Mouse (Mus musculus): ENCODE results near the gene Ncbp2. TPM values are rescaled to one million over a fixed set of nuclear protein-coding genes. Genes with fewer than 3 reads are reported as not detected.
"Not testable (repeated sequence)": the region's sequence is repeated elsewhere in the genome, so short reads cannot be mapped to it uniquely, and the experiment has no call there.

The Ncbp2 gene
- total RNA-seq, 2 experiments from 2014 or later: 21.4 to 25.5 TPM

DNA sequence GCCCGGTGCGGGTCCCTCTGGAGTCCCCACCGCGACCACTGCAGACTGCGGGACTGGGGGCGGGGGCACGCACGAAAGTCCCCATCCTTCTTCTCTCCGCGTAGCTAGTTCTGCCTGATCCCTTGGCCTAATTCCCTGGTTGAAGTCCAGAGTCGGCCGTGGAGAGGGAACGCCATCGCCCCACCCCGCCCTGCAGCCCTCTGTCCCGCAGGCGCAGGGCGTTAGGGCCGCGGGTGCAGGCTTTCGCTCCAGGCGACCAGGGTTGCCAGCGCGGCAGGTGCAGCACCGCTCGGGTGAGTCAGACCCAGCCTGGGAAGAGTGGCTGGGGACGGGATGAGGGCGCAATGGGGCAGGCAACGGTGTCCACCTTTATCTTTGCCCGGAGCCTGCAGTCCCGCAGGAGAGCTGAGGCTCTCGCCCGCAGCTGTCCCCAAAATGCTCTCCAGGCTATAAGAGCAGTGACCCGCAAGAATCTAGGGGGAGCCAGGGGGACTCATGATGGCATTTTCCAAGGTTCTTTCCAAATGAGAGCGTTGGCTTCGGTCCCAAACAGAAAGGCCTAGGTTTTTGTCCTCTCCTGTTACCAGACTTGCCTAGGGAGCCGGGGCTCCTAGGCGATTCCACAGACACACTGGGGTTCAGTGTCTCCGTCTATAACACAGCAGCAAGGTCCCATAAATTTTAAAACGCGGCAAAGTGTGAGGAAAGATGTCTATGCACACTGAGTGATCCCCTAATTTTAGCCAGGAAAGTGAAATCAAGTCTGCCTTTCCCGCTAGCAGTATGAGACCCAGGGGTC lies 14.4 kb upstream of the Ncbp2 start, which contains the start of gene Pigz:
Gene Pigz, plus strand, starts transcription at position 101 of the 799 bp plus-strand sequence.
- DNase-seq (ENCODE audit: low spot score): peak; percentile 21
- intact Hi-C loops (cut with DNase I): no loop called here

DNA sequence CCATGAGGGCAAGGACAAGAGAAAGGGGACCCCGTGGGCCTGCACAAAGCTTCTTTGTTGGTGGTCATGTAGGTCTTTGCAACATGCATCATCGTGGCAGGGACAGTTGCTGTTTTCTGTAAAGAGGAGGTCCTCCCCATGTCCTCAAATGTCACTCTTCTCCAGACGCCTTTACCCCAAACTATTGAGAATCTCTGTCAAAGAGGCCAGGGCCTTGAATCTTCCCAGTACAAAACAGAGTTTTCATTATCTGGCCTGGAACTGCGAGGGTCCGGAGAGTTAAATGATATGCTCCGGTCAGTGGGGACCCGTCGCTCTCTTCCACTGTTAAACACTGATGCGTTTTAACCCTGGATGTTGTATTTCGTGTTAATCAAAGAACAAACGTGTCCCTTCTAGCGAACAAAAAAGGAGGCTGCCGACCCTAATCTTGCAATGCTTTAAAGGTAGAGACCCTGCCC lies 13.7 kb upstream of the Ncbp2 start:
- DNase-seq (ENCODE audit: low spot score): no peak
- intact Hi-C loops (cut with DNase I): no loop called here

DNA sequence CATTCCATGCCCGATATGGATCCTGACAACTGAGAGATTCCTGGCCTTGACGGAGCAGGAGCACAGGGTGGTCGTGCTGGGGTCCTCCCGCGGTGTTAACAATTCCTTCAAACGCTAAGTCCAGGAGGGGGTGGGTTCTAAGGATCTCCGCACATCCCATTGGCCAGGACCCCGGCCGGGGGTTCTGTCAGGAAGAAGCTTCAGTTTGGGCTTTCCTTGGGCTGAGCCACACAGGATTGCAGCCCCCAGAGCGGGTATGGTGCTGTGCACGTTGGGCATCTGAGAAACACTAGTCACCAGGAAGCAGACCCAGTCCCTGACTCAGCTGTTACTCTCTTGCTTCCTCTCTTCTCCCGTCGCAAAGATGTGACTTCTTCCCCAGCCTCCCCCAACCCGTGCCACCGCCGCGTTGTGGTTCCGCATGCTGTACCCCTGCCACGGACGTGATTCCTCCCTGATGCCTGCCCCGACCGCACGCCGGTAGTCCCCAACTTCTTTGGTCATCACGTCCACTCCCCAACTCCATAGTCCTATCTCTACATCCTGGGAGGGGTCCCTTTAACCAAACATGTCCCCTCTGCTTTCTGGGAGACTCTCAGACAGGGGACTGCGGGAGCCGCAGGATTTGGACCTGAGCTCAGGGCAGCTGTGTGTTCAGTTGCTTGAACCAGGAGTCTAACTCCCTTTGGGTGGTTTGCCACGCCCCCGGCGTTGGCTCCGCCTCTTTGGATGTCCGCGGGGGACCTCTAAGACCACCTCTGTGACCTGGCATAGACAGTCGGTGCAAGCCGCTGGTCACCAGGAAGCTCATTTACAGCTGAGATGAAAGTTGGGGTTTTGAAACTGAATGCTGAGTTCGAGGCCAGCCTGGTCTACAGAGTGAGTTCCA lies 13.0 kb upstream of the Ncbp2 start:
- DNase-seq (ENCODE audit: low spot score): no peak

DNA sequence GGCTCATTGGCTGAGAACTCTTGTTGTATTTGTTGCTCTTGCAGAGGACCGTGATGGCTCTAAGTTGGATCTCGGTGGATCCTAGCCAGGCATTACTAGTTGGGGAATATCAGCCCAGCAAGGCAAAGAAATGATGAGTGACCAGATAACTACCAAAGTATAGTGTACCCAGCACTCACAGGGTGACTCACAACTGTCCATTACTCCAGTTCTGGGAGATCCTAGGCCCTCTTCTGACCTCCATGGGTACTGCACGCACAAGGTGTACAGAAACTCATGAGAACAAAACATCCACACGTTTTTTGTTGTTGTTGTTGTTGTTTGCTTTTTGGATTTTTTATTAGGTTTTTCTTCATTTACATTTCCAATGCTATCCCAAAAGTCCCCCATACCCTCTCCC lies 11.7 kb upstream of the Ncbp2 start:
- intact Hi-C loops (cut with DNase I): no loop called here

More for the DNA sequence above, 13.0 kb upstream of the Ncbp2 start:
- intact Hi-C loops (cut with DNase I): no loop called here

DNA sequence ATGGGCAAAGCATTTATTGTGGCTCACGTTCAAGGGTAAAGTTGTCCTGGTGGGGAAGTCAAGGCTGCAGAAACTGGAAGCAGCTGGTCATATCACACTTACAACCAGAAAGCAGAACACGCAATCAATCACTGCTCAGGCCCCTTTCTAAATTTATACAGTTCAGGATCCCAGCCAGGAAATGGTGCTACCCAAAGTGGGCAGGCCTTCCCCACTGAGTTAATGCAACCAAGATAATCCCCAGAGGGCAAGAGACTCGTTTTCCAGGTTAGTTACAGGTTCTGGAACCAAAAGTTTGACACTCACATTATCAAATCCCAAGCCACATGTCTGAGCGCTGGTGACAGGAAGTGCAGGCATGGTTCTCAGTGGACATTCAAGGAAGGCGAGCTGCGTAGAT lies 9.5 kb upstream of the Ncbp2 start:
- intact Hi-C loops (cut with DNase I): no loop called here
- no peak for DNase-seq (ENCODE audit: low spot score)

More for the DNA sequence above, 11.7 kb upstream of the Ncbp2 start:
- DNase-seq (ENCODE audit: low spot score): no peak

DNA sequence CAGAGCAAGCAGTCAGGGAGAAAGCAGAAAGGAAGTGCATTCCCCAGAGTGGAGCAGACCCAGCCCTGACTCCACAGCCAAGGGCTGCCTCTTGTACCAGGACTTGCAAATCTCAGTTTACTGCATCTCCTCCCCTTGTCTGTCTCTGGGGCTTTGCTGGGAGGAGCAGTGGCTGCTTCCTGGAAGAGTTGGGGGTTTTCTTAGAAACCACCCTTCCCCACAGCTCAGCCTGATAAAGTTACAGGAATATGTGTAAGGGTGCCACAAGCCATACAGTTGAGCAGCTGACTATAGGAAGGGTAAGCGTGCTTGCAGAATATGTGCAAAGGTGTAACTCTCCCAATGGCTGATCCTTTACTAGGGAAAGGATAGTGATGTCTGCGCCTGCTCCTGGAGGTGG lies 7.7 kb upstream of the Ncbp2 start:
- DNase-seq (ENCODE audit: low spot score): no peak
- intact Hi-C loops (cut with DNase I): no loop called here

DNA sequence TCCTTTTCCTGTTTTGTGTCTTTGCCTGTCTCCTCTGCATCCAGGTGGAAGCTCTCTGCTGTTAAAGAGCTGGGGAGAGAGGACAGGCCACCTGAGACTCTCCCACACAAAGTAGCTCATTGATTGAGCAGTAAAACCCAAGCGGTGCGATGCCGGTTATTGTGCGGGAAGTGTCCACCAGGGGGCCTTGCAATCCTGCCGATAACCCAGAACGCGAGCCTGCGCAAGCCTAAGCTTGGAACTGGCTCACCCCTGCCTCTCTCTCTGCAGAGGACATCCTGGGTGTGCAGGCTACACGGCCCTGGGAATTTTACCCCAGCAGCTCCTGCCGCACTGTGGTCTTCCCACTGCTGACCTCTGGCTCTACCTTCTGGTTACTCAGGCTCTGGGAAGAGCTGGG lies 4.3 kb upstream of the Ncbp2 start:
- DNase-seq (ENCODE audit: low spot score): no peak
- intact Hi-C loops (cut with DNase I): no loop called here

DNA sequence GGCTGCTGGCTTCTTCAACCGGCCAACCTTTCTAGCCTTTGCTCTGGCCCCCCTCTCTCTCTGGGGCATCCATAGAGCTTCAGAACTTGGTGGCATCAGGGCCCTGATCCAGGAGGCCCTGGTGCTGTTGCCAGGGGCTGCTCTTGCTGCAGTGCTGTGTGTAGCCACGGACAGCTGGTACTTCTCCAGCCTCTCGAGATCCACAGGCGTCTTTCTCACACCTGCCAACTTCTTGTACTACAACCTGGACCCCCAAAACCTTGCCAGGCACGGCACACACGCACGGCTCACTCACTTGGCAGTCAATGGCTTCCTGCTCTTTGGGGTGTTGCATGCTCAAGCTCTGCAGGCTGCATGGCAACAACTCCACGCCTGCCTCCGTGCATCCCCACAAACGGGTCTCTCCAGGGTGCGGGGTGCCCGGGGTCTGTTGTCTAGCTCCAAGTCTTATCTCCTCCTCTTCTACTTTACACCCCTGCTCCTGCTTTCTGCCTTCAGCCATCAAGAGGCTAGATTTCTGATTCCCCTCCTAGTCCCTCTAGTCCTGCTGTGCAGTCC lies 3.5 kb upstream of the Ncbp2 start:
- no peak for DNase-seq (ENCODE audit: low spot score)
- intact Hi-C loops (cut with DNase I): loop anchor here (5.0 kb wide), 1 partner anchor 303 kb away; the partner anchor contains the start of genes Fbxo45 and Wdr53

DNA sequence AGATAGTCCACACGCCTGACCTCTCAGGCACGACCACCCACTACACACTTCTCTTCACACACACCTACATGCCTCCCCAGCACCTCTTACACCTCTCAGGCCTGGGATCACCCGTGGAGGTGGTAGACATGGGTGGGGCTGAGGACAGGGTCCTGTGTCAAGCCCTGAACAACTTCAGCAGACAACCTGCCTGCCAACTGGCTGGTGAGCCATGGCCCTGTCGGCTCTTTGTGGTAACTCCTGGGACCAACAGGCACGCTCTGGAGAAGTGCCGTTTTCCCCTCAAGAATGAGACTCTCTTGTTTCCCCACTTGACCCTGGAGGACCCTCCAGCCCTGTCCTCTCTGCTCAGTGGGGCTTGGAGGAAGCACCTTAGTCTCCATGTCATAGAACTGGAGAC lies 2.9 kb upstream of the Ncbp2 start:
- DNase-seq (ENCODE audit: low spot score): no peak
- intact Hi-C loops (cut with DNase I): loop anchor here (5.0 kb wide), 1 partner anchor 302 kb away; the partner anchor contains the start of genes Fbxo45 and Wdr53

DNA sequence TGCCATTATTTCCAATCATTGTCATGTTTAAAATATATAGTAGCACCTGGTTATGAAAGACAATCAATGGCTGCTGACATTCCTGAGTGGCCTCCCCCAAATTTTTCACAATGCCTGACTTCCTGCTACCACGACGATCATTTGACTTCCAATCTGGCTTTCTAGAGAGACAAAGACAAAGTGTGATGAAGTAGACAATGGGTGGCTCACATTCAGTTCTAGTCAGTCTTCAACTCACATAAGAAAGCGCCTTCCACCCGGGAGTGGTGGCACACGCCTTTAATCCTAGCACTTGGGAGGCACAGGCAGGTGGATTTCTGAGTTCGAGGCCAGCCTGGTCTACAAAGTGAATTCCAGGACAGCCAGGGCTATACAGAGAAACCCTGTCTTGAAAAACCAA lies 2.3 kb upstream of the Ncbp2 start:
- intact Hi-C loops (cut with DNase I): loop anchor here (5.0 kb wide), 1 partner anchor 301 kb away; the partner anchor contains the start of genes Fbxo45 and Wdr53
- not testable (repeated sequence) for DNase-seq (ENCODE audit: low spot score)

DNA sequence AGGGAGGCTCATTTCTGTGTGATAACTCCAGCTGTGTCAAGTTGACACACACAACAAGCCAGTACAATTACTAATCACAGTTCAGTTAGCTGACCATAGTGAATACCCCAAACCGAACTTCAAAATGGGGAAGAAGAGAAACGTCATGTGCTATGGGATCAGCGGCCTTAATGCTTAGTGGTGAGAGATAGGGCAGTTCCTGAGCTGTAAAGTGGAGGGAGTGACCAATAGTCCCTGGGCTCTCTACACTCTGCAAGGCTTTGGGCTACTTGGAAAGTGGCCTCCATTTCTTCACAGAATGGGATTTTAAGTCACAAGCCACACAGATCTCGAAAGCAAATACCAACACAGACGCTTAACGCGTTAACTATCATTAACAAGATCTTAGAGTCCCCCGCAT lies 980 bp upstream of the Ncbp2 start:
- DNase-seq (ENCODE audit: low spot score): no peak
- intact Hi-C loops (cut with DNase I): loop anchor here (5.0 kb wide), 1 partner anchor 300 kb away; the partner anchor contains the start of genes Fbxo45 and Wdr53

DNA sequence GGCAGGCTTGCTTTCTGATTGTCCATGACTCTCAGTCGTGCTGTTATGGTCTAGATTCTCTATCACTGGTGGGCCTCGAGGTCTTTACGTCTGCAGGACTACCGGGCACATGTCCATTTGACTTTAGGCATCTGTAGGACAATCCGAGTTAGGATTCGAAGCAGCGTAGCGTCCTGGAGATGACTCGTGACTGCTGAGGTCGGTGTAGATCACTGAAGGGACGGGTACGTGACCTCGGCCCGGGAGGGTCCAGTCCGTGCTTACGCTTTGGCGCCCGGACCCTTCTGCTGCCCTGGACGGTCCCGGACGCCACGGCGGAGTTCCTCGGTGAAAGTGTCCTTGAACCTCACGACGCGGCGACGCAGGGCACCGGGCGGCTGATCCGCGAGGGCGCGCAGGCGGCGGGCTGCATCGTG lies 404 bp upstream of the Ncbp2 start:
- intact Hi-C loops (cut with DNase I): loop anchor here (1.0 to 5.0 kb wide), 2 partner anchors 55 to 299 kb away; partner anchors contain the start of genes Fbxo45, Senp5 and Wdr53

DNA sequence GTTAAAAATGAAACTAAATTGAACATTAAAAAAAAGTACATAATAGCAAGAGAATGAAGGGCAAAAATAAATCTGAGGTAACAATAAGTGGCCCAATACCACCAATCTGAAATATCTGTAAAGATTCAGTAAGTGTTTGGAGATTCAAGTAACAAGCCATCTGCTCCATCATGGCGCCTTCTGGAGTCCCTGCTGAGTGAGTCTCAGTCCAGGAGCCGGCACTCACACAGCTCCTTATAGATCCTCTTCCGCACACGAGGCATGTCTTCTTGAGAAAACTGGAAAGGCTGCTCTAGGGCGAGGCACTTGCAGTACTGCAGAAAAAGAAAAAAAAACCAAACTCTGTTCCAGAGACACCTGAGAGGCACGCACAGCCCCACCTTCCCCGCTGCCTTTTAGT lies 14.9 kb downstream of the Ncbp2 start:
- intact Hi-C loops (cut with DNase I): no loop called here
- DNase-seq (ENCODE audit: low spot score): no peak

More for the DNA sequence above, 404 bp upstream of the Ncbp2 start:
- no peak for DNase-seq (ENCODE audit: low spot score)

DNA sequence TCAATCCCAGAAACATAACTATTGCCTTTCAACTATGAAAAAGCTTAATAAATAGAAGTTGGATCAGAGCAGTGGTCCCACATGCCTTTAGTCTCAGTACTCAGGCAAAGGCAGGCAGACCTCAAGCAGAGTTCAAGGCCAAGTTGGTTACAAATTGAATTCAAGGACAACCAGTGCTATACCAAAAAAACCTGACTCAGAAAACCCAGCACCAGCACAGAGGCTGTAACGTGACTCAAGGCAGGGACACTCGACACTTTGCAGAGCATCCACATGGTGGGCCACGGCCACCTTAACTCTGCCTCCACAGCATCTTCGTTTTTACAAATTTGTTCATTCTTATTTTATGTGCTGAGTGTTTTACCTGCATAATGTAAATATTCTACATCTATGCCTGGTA lies 26.9 kb downstream of the Ncbp2 start:
- DNase-seq (ENCODE audit: low spot score): no peak
- intact Hi-C loops (cut with DNase I): no loop called here

DNA sequence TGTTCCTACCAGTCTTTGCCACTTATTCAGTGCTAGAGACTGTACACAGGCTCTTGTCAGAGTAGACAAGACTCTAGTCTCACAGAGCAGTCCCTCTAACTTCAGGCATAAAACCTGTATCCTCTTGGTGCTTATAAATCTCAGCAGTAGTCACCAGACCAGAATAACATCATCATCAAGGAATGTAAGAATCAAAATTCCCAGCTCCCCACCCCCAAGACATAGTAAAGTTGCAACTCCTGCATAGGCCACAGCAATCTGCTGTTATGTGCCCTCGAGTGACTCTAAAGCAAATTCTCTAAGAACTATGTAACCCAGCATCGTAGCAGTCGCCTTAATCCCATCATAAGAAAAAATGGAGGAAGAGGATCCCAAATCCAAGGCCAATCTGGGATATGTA lies 31.2 kb downstream of the Ncbp2 start:
- intact Hi-C loops (cut with DNase I): no loop called here
- DNase-seq (ENCODE audit: low spot score): no peak

DNA sequence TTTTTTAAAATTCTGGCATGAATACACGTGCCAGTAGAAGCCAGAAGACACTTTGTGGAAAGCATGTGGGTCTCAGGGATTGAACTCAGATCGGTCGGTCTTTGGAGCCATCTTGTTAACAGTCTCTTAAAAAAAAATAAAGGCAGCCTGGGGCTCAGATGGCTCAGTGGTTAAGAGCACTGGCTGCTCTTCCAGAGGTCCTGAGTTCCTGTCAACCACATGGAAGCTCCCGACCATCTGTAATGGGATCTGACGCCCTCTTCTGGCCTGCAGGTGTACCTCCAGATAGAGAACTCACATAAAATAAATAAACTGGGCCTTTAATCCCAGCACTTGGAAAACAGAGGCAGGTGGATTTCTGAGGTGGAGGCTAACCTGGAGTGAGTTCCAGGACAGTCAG lies 32.6 kb downstream of the Ncbp2 start:
- intact Hi-C loops (cut with DNase I): no loop called here
- no peak for DNase-seq (ENCODE audit: low spot score)

DNA sequence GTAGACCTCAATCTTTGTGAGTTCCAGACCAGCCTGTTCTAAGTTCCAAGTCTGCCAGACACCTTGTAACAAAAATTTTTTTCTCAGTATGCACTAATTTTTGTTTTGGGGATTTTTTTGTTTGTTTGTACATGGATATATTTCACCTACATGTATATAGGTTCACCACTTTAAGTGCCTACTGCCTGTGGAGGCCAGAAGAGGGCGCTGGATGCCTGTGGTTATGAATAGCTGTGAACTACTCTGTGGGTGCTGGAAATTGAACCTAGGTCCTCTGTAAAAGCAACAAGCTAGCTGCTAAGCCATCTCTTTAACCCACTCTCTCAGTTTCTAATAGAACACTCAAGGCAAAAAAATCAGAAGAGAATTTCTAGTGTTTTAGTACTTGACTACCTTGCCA lies 43.7 kb downstream of the Ncbp2 start:
- no peak for DNase-seq (ENCODE audit: low spot score)
- intact Hi-C loops (cut with DNase I): no loop called here

DNA sequence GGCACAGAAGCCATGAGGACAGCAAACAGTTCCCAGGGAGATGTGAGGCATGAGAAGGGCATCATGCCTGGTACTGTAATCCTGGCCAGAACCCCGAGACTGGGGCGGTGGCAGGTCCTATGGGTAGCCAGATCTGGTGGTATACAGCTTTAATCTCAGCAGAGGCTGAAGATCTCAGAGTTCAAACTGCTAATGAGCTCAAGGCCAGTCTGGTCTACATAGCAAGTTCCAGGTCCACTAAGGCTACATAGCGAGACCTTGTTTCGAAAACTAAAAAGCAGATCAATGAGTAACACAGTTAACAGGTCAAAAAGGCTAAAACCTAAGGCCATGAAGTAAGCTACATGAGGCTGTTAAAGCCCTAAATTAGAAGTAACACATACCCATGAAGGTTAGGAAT lies 44.9 kb downstream of the Ncbp2 start:
- intact Hi-C loops (cut with DNase I): no loop called here
- no peak for DNase-seq (ENCODE audit: low spot score)

DNA sequence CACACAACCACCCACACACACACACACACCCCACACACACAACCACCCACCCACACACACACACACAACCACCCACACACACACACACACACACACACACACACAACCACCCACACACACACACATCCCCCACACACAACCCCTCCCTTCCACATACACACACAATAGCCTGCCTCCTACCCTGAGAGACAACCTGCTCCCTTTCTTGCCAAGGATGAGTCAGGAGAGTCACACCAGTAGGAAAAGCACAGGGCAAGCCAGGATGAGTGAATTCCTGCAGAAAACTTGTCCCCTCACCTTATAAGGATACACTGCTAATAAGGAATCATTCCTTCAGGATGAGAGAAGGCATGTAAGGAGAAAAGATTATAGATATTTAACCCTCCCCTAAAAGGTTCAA lies 45.6 kb downstream of the Ncbp2 start:
- intact Hi-C loops (cut with DNase I): no loop called here
- no peak for DNase-seq (ENCODE audit: low spot score)

DNA sequence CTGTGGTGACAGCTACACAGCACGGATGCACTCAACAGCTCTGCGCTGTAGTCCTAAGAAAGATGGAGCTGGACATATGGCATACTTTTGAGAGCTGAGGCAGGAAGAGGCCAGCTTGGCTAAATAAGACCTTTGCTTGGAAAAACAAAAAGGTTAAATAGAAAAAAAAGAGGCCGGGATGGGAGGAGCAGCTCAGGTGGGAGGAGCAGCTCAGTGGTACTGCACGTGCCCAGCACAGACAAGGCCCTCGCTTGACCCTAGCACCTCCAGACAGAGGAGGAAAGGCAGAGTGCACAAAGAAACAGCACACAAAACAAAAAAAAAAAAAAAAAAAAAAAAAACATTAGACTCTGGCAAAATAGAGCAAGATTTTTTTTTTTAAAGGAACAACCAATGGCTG lies 48.1 kb downstream of the Ncbp2 start:
- DNase-seq (ENCODE audit: low spot score): no peak
- intact Hi-C loops (cut with DNase I): no loop called here
